Mouse (Mus musculus) CH12.LX (cell line): ENCODE measurements at regions not wholly inside any gene's neighbourhood (a gene's known extent, or its start where the extent isn't known, plus 50 kb on each side); places are given as distances from the start of the nearest gene placed in this dataset.

ENCODE experiments used
- DNase-seq: peaks from one replicate; pipeline ENCODE4 v3.0.0-alpha.2; 2013; ENCODE audit errors: extremely low read depth
- H3K27ac ChIP-seq: 2 replicates; pipeline ENCODE4 v1.5.1; 2012; ENCODE audit warnings: low read depth, mild to moderate bottlenecking, control low read depth, moderate library complexity; ENCODE audit not compliant: insufficient read depth
- H3K27me3 ChIP-seq: replicated peaks from 2 replicates; pipeline ENCODE3; 2012; ENCODE audit warnings: inconsistent platforms
- H3K36me3 ChIP-seq, 2 experiments: replicated peaks in 1 of 2; 2 replicates each; pipeline versions ENCODE3 to v1.6.1; 2012; ENCODE audit warnings: inconsistent platforms in 1 of 2, low read length in 1 of 2, mild to moderate bottlenecking in 1 of 2, mixed read lengths in 1 of 2, moderate library complexity in 1 of 2; ENCODE audit not compliant: control insufficient read depth in 1 of 2, insufficient read depth in 1 of 2
- H3K4me1 ChIP-seq, 2 experiments: 2 replicates each; pipeline ENCODE4 v1.6.1; 2012; ENCODE audit warnings: inconsistent platforms in 1 of 2, moderate library complexity in 1 of 2; ENCODE audit not compliant: insufficient read depth in 2 of 2, control insufficient read depth in 1 of 2
- H3K4me2 ChIP-seq: 2 replicates; pipeline ENCODE4 v1.6.1; 2012; ENCODE audit warnings: low read depth, mild to moderate bottlenecking, control low read depth; ENCODE audit not compliant: poor library complexity, insufficient read depth, severe bottlenecking
- H3K4me3 ChIP-seq, 3 experiments: fragments of 150-350 bp in 1 of 3; sonication (generic) in 1 of 3; replicated peaks in 1 of 3; 2 replicates each; pipeline versions ENCODE3 to v1.5.1; 2011 to 2012; ENCODE audit warnings: low read depth in 2 of 3, low read length in 2 of 3, mild to moderate bottlenecking in 2 of 3, moderate library complexity in 2 of 3, control low read depth in 1 of 3, improper control_type of control experiment in 1 of 3, inconsistent platforms in 1 of 3, mixed read lengths in 1 of 3; ENCODE audit not compliant: poor library complexity in 1 of 3
- H3K79me2 ChIP-seq: replicated peaks from 2 replicates; pipeline ENCODE4 v1.6.1; 2012; ENCODE audit warnings: mild to moderate bottlenecking, moderate library complexity; ENCODE audit not compliant: control insufficient read depth, poor library complexity, insufficient read depth, severe bottlenecking; ENCODE audit errors: extremely low read depth
- H3K9ac ChIP-seq: 2 replicates; pipeline ENCODE4 v1.6.1; 2012; ENCODE audit warnings: low read depth, mild to moderate bottlenecking, control low read depth, moderate library complexity; ENCODE audit not compliant: insufficient read depth
- H3K9me3 ChIP-seq: replicated peaks from 2 replicates; pipeline ENCODE3; 2012; ENCODE audit warnings: low read length, inconsistent platforms, mixed read lengths
- CHD1 ChIP-seq: IDR thresholded peaks from 2 replicates; pipeline ENCODE4 v1.6.1; 2012; ENCODE audit warnings: low read depth, low read length, improper control_type of control experiment, inconsistent platforms
- CHD2 ChIP-seq: IDR thresholded peaks from 2 replicates; pipeline ENCODE4 v1.6.1; 2011; ENCODE audit warnings: low read length, improper control_type of control experiment
- E2F4 ChIP-seq: IDR thresholded peaks from 2 replicates; pipeline ENCODE4 v1.6.1; 2011; ENCODE audit warnings: low read depth, low read length, improper control_type of control experiment; ENCODE audit not compliant: insufficient replicate concordance
- GABPA ChIP-seq: IDR thresholded peaks from 2 replicates; pipeline ENCODE4 v1.6.1; 2012; ENCODE audit warnings: low read depth, low read length, improper control_type of control experiment, inconsistent platforms; ENCODE audit not compliant: insufficient replicate concordance
- HCFC1 ChIP-seq: IDR thresholded peaks from 2 replicates; pipeline ENCODE4 v1.6.1; 2012; ENCODE audit warnings: low read depth, mild to moderate bottlenecking, inconsistent platforms, low read length, improper control_type of control experiment
- IRF4 ChIP-seq: IDR thresholded peaks from 2 replicates; pipeline ENCODE4 v1.6.1; 2014; ENCODE audit warnings: low read depth, mild to moderate bottlenecking, inconsistent platforms, low read length, improper control_type of control experiment
- KAT2A ChIP-seq: IDR thresholded peaks from 2 replicates; pipeline ENCODE4 v1.6.1; 2012; ENCODE audit warnings: low read length, improper control_type of control experiment, inconsistent platforms; ENCODE audit not compliant: insufficient replicate concordance
- MAX ChIP-seq: IDR thresholded peaks from 2 replicates; pipeline ENCODE4 v1.6.1; 2011; ENCODE audit warnings: low read length, improper control_type of control experiment
- MAZ ChIP-seq: IDR thresholded peaks from 2 replicates; pipeline ENCODE4 v1.6.1; 2012; ENCODE audit warnings: low read depth, mild to moderate bottlenecking, inconsistent platforms, low read length, improper control_type of control experiment, moderate library complexity
- MYC ChIP-seq: IDR thresholded peaks from 2 replicates; pipeline ENCODE4 v1.6.1; 2011; ENCODE audit warnings: low read depth, mild to moderate bottlenecking, improper control_type of control experiment, low read length
- NELFE ChIP-seq: IDR thresholded peaks from 2 replicates; pipeline ENCODE4 v1.6.1; 2011; ENCODE audit warnings: low read depth, low read length, improper control_type of control experiment
- NRF1 ChIP-seq: IDR thresholded peaks from 2 replicates; pipeline ENCODE4 v1.6.1; 2014; ENCODE audit warnings: low read depth, mild to moderate bottlenecking, inconsistent platforms, low read length, improper control_type of control experiment, moderate library complexity
- RCOR1 ChIP-seq: conservative IDR thresholded peaks from 2 replicates; pipeline ENCODE4 v1.6.1; 2012; ENCODE audit warnings: low read depth, mild to moderate bottlenecking, inconsistent platforms, low read length, improper control_type of control experiment
- UBTF ChIP-seq: IDR thresholded peaks from 2 replicates; pipeline ENCODE4 v1.6.1; 2012; ENCODE audit warnings: low read depth, mild to moderate bottlenecking, inconsistent platforms, low read length, improper control_type of control experiment, moderate library complexity
- USF1 ChIP-seq: IDR thresholded peaks from 2 replicates; pipeline ENCODE4 v1.6.1; 2014; ENCODE audit warnings: low read depth, mild to moderate bottlenecking, inconsistent platforms, low read length, improper control_type of control experiment
- ZC3H11A ChIP-seq: IDR thresholded peaks from 2 replicates; pipeline ENCODE4 v1.6.1; 2012; ENCODE audit warnings: low read depth, mild to moderate bottlenecking, inconsistent platforms, low read length, improper control_type of control experiment
- ZNF384 ChIP-seq: IDR thresholded peaks from 2 replicates; pipeline ENCODE4 v1.6.1; 2012; ENCODE audit warnings: low read depth, low read length, improper control_type of control experiment, inconsistent platforms
- dilution Hi-C: fragments of 300-500 bp; cut with MboI; formaldehyde crosslinking; loops from 2 replicates; pipeline ENCODE4 v1.14.3; 2020; ENCODE audit warnings: low sequenced_read_pairs; ENCODE audit not compliant: extremely low pct_unique_long_range_greater_than_20kb, extremely low pct_ligation_motif_present
- in situ Hi-C: fragments of 300-500 bp; cut with MboI; formaldehyde crosslinking; loops from 3 replicates; pipeline ENCODE4 v1.14.3; 2019; ENCODE audit warnings: low sequenced_read_pairs, low pct_ligation_motif_present, low pct_unique_long_range_greater_than_20kb, mixed read lengths

DNA sequence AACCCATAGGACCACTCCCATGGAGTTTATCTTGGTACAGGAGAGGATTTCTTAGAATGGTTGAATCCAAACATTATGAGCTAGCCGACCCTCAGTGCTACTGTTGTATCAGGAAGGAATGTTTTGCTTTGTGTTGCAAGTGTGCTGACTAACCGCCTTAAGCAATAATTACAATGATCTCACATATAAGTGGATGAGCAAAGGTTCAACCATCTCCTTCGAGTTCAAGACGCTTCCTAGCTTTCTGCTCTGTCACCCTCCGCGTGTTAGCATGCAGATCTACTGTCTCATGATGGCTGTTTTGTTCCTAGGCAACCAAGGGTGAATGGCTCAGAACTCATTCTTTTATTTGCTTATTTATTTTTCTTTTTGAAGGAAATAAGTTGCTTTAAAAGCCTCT lies 84.7 kb downstream of the Klf5 start:
- TF ChIP-seq MYC, result no peak
- TF ChIP-seq MAX, result no peak
- TF ChIP-seq GABPA, result no peak
- no peak for TF ChIP-seq CHD2
- no peak for TF ChIP-seq RCOR1
- TF ChIP-seq KAT2A, result no peak
- TF ChIP-seq NELFE, result no peak
- TF ChIP-seq, all 38 proteins: peak for 0
- Histone ChIP-seq H3K79me2 (no peaks in the 10 kb centered on the region), H3K4me2 (no peak overlapping the region), H3K9ac (no peak overlapping the region), H3K36me3 (no peaks in the 10 kb centered on the region), H3K4me3 (no peak overlapping the region), H3K4me1 (no peaks in the 10 kb centered on the region), H3K27me3 (no peaks in the 10 kb centered on the region), H3K27ac (no peak overlapping the region), H3K9me3 (no peaks in the 10 kb centered on the region)
- dilution Hi-C loops, result no loop called here
- in situ Hi-C loops, result no loop called here
- DNase-seq, result no peak

DNA sequence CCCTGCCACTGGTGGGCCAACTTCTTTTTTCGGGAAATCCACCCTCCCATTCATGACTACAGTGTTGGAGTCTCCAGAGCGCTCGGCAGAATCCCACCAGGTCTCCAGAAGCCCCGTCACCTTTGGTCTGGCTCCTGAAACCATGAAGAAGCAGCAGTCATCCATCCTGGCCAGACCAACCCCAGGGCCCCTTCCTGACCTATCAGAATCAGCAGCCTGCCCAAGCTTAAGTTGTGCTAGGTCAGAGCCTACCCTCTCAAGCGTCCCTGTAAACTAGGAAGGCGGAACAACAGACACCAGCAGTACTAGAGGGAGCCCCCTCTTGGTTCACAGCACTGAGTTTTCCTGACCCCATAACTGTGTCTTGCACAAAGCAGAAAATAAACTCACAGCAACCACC lies 89.1 kb downstream of the Klf5 start:
- Histone ChIP-seq H3K27ac (no peak overlapping the region), H3K36me3 (no peaks in the 10 kb centered on the region), H3K79me2 (no peaks in the 10 kb centered on the region), H3K4me1 (peaks cover 7 to 17% of the 10 kb centered on the region in 2 experiments), H3K9ac (no peak overlapping the region), H3K9me3 (no peaks in the 10 kb centered on the region), H3K4me2 (no peak overlapping the region), H3K27me3 (no peaks in the 10 kb centered on the region), H3K4me3 (no peak overlapping the region)
- dilution Hi-C loops (no loop called here), in situ Hi-C loops (no loop called here)
- no peak for DNase-seq
- TF ChIP-seq RCOR1, result no peak
- no peak for TF ChIP-seq NRF1
- no peak for TF ChIP-seq MAZ
- no peak for TF ChIP-seq GABPA
- no peak for TF ChIP-seq ZC3H11A
- TF ChIP-seq E2F4, result no peak
- no peak for TF ChIP-seq USF1
- TF ChIP-seq IRF4, result no peak

DNA sequence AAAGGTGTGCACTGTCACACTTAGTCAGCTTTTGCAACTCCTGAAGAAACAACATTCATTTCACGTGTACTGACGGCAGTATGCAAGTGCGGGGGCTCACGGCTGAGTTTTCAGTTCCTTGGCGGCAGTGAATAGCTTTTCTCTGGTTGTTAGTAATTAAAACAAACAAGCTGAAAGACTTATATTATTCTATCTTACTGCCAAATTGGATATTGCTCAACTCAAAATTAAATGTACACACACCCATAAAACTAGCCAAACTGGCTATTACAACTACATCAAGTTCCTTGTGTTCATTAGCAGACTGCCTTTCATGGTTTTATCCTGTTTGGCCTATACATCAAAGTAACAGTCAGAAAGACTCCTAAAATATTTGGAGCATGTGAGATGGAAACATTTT lies 90.8 kb downstream of the Klf5 start:
- H3K9me3 ChIP-seq, result no peaks in the 10 kb centered on the region
- DNase-seq, result no peak
- H3K9ac ChIP-seq, result no peak overlapping the region
- TF ChIP-seq MAZ (no peak), MAX (no peak), HCFC1 (no peak), UBTF (no peak), IRF4 (no peak), ZNF384 (no peak), KAT2A (no peak), GABPA (no peak), CHD2 (no peak), ZC3H11A (no peak), MYC (no peak), USF1 (no peak), CHD1 (no peak)
- no peaks in the 10 kb centered on the region for H3K36me3 ChIP-seq
- dilution Hi-C loops (no loop called here), in situ Hi-C loops (no loop called here)
- H3K79me2 ChIP-seq, result no peaks in the 10 kb centered on the region
- H3K27ac ChIP-seq, result no peak overlapping the region
- H3K4me1 ChIP-seq, result peaks cover 12 to 35% of the 10 kb centered on the region in 2 experiments
- no peaks in the 10 kb centered on the region for H3K27me3 ChIP-seq
- H3K4me2 ChIP-seq, result no peak overlapping the region
- H3K4me3 ChIP-seq, result no peak overlapping the region
